Mouse (Mus musculus) bone marrow, adult 2 months (tissue): ENCODE results near the gene Cacng7. TPM values are rescaled to one million over a fixed set of nuclear protein-coding genes. Genes with fewer than 3 reads are reported as not detected.
A peak's percentile ranks its signal among the peaks of the same experiment; 100 is the strongest.

Experiments used
- H3K27ac ChIP-seq: fragments of 200-500 bp; 2 replicates; pipeline ENCODE4 v1.5.1; 2012; ENCODE audit warnings: low read depth, mild to moderate bottlenecking, control low read depth, inconsistent platforms, low read length; ENCODE audit not compliant: control insufficient read depth, poor library complexity, insufficient read depth
- H3K4me1 ChIP-seq: fragments of 200-500 bp; 2 replicates; pipeline ENCODE4 v1.6.1; 2011; ENCODE audit warnings: low read length; ENCODE audit not compliant: control insufficient read depth, insufficient read depth
- H3K4me3 ChIP-seq: fragments of 200-500 bp; replicated peaks from 2 replicates; pipeline ENCODE3; 2011; ENCODE audit warnings: mild to moderate bottlenecking, low read depth, low read length, control low read depth; ENCODE audit not compliant: control insufficient read depth
- CTCF ChIP-seq: fragments of 200-500 bp; IDR thresholded peaks from 2 replicates; pipeline ENCODE4 v1.5.1; 2011; ENCODE audit warnings: low read length, control low read depth; ENCODE audit not compliant: control insufficient read depth, insufficient read depth
- POLR2A ChIP-seq: fragments of 200-500 bp; IDR thresholded peaks from 2 replicates; pipeline ENCODE4 v1.6.1; 2011; ENCODE audit warnings: low read depth, mild to moderate bottlenecking, control low read depth, low read length, borderline replicate concordance; ENCODE audit not compliant: control insufficient read depth
- WGBS: fragments of 180-500 bp; shearing (Covaris S2); methylation state at CpG from one replicate; pipeline ENCODE4 v1.1.7; 2018; 5-methylcytosine and 5-hydroxymethylcytosine counted together
- polyA plus RNA-seq: library from polyadenylated mRNA; stranded (reverse); fragments of >200 nt; gene quantifications from 2 replicates; pipeline ENCODE4 v1.2.4, GENCODE M21; 2011; ENCODE audit warnings: low replicate concordance; ENCODE audit not compliant: missing spikeins, insufficient read depth, insufficient read length

Cacng7 gene
- polyA plus RNA-seq, 1 experiment, result 2.0 TPM

GRCm38 (mm10) chr7:3310233-3310632, 22.5 kb upstream of the Cacng7 start:
- 87% methylated on average over 7 of the region's 7 CpGs for WGBS
- H3K4me3 ChIP-seq, result no peak overlapping the region
- TF ChIP-seq CTCF (no peak), POLR2A (no peak)

GRCm38 (mm10) chr7:3313571-3313970, 19.2 kb upstream of the Cacng7 start:
- TF ChIP-seq POLR2A (no peak), CTCF (no peak)
- Histone ChIP-seq H3K27ac (no peak overlapping the region), H3K4me3 (no peak overlapping the region), H3K4me1 (no peaks in the 10 kb centered on the region)
- 77% methylated on average over 8 of the region's 8 CpGs for WGBS

More at GRCm38 (mm10) chr7:3310233-3310632, 22.5 kb upstream of the Cacng7 start:
- Histone ChIP-seq H3K4me1 (no peaks in the 10 kb centered on the region), H3K27ac (no peak overlapping the region)

GRCm38 (mm10) chr7:3314121-3314520, 18.6 kb upstream of the Cacng7 start:
- Histone ChIP-seq H3K27ac (no peak overlapping the region), H3K4me3 (no peak overlapping the region), H3K4me1 (no peaks in the 10 kb centered on the region)
- no peak for TF ChIP-seq CTCF
- no peak for TF ChIP-seq POLR2A
- WGBS, result 66% methylated on average over 5 of the region's 5 CpGs

GRCm38 (mm10) chr7:3317704-3318103, 15.1 kb upstream of the Cacng7 start:
- TF ChIP-seq CTCF (no peak), POLR2A (no peak)
- WGBS, result 56% methylated on average over 4 of the region's 4 CpGs
- H3K27ac ChIP-seq, result no peak overlapping the region
- no peaks in the 10 kb centered on the region for H3K4me1 ChIP-seq
- no peak overlapping the region for H3K4me3 ChIP-seq

- TF ChIP-seq POLR2A (no peak), CTCF (no peak)
- no peak overlapping the region for H3K4me3 ChIP-seq
- H3K27ac ChIP-seq, result no peak overlapping the region
- H3K4me1 ChIP-seq, result no peaks in the 10 kb centered on the region
- 67% methylated on average over 3 of the region's 3 CpGs for WGBS
Observed at GRCm38 (mm10) chr7:3320856-3321255, 11.9 kb upstream of the Cacng7 start.

GRCm38 (mm10) chr7:3323826-3324225, 8.9 kb upstream of the Cacng7 start:
- WGBS, result 86% methylated on average over 1 of the region's 1 CpGs
- Histone ChIP-seq H3K4me1 (no peaks in the 10 kb centered on the region), H3K27ac (no peak overlapping the region), H3K4me3 (no peak overlapping the region)
- no peak for TF ChIP-seq POLR2A
- TF ChIP-seq CTCF, result no peak

- WGBS, result 68% methylated on average over 4 of the region's 4 CpGs
- Histone ChIP-seq H3K27ac (no peak overlapping the region), H3K4me1 (no peaks in the 10 kb centered on the region), H3K4me3 (no peak overlapping the region)
- TF ChIP-seq POLR2A (no peak), CTCF (no peak)
Observed at GRCm38 (mm10) chr7:3327961-3328360, 4.8 kb upstream of the Cacng7 start.

GRCm38 (mm10) chr7:3329776-3330546, 2.8 kb upstream of the Cacng7 start:
- peak; percentile 95 for TF ChIP-seq CTCF
- TF ChIP-seq POLR2A, result 0 out of 2 replicates have a peak, but pooled peaks have one; percentile 23
- no peaks in the 10 kb centered on the region for H3K4me1 ChIP-seq
- no peak overlapping the region for H3K4me3 ChIP-seq
- 20% methylated on average over 31 of the region's 31 CpGs for WGBS
- no peak overlapping the region for H3K27ac ChIP-seq

- 40% methylated on average over 6 of the region's 6 CpGs for WGBS
- no peak overlapping the region for H3K27ac ChIP-seq
- no peak overlapping the region for H3K4me3 ChIP-seq
- H3K4me1 ChIP-seq, result no peaks in the 10 kb centered on the region
- TF ChIP-seq CTCF, result no peak
- no peak for TF ChIP-seq POLR2A
Observed at GRCm38 (mm10) chr7:3331171-3331570, 1.6 kb upstream of the Cacng7 start.
